Comparison of ENCODE assay signal across 11 mouse cellular contexts in genomic region chr1:162857766-162858747, GRCm38 (mm10). TPM values are rescaled to one million over a fixed set of nuclear protein-coding genes. Genes with fewer than 3 reads are reported as not detected.
DNase-seq lines count a peak whose midpoint lies in the region; ATAC-seq and TF ChIP-seq lines count a peak whose summit lies in the region.
"Had no signal": no experiment of that assay in that cellular context is flagged by ENCODE, and none has a peak within 500 bp of the region (broad histone marks: within the 10 kb centered on the region; RNA-seq: fewer than 3 reads in every experiment).

No protein-coding gene starts in this region.

- no peaks in the 10 kb centered on the region for H3K79me2 ChIP-seq in heart, adult 2 months (replicated peaks; ENCODE audit: control insufficient read depth, insufficient read depth, low read length)

- peaks cover 9% of the 10 kb centered on the region for H3K4me1 ChIP-seq in heart, adult 2 months (ENCODE audit: control insufficient read depth, insufficient read depth, low read length)
- no peaks in the 10 kb centered on the region for H3K4me1 ChIP-seq in heart, embryonic 12.5 days (replicated peaks)
- H3K4me1 ChIP-seq in hindbrain, embryonic 16.5 days (ENCODE audit: control insufficient read depth, insufficient read depth, low read depth, low read length): peaks cover 2% of the 10 kb centered on the region; the same call in 1 of the 2 replicates
- H3K4me1 ChIP-seq in midbrain, embryonic 11.5 days (ENCODE audit: control insufficient read depth, insufficient read depth, low read length): peaks cover 11% of the 10 kb centered on the region

- H3K27ac ChIP-seq in heart, adult 2 months: peak overlapping the region; percentile 63
- H3K27ac ChIP-seq in heart, embryonic 12.5 days (ENCODE audit: poor library complexity, severe bottlenecking): no peak overlapping the region
- peak overlapping the region; percentile 76 for H3K27ac ChIP-seq in hindbrain, embryonic 16.5 days (ENCODE audit: low read depth, low read length)
- no peak overlapping the region for H3K27ac ChIP-seq in midbrain, embryonic 11.5 days (ENCODE audit: low read depth, low read length)
- H3K27ac ChIP-seq: liver, embryonic 15.5 days had no signal

- peaks cover 21% of the 10 kb centered on the region for H3K36me3 ChIP-seq in heart, adult 2 months (ENCODE audit: control insufficient read depth, insufficient read depth, low read length)
- H3K36me3 ChIP-seq in heart, embryonic 12.5 days: no peaks in the 10 kb centered on the region
- no peaks in the 10 kb centered on the region for H3K36me3 ChIP-seq in hindbrain, embryonic 16.5 days (ENCODE audit: control insufficient read depth, insufficient read depth, low read length)
- H3K36me3 ChIP-seq in midbrain, embryonic 11.5 days (ENCODE audit: control insufficient read depth, insufficient read depth, low read length): no peaks in the 10 kb centered on the region
- H3K36me3 ChIP-seq: liver, embryonic 15.5 days had no signal

- H3K27me3 ChIP-seq in heart, adult 2 months (ENCODE audit: control insufficient read depth, insufficient read depth, low read length): no peaks in the 10 kb centered on the region
- no peaks in the 10 kb centered on the region for H3K27me3 ChIP-seq in heart, embryonic 12.5 days (replicated peaks)
- no peaks in the 10 kb centered on the region for H3K27me3 ChIP-seq in hindbrain, embryonic 16.5 days (replicated peaks; ENCODE audit: control insufficient read depth, insufficient read depth, low read length)
- no peaks in the 10 kb centered on the region for H3K27me3 ChIP-seq in midbrain, embryonic 11.5 days (ENCODE audit: control insufficient read depth, insufficient read depth, low read length)
- H3K27me3 ChIP-seq: liver, embryonic 15.5 days had no signal

- no peak for ATAC-seq in heart, embryonic 12.5 days (ENCODE audit: insufficient number of reproducible peaks, low FRiP score)
- ATAC-seq in hindbrain, embryonic 16.5 days: peak; percentile 77
- ATAC-seq in midbrain, embryonic 11.5 days (ENCODE audit: low FRiP score): peak; percentile 30; the same call in 1 of the 2 replicates

- peak overlapping the region; percentile 71 for H3K9ac ChIP-seq in heart, adult 2 months (ENCODE audit: low read depth, low read length)
- H3K9ac ChIP-seq in heart, embryonic 12.5 days: no peak overlapping the region
- 0 out of 2 replicates have a peak overlapping the region, but pooled peaks have one; percentile 31 for H3K9ac ChIP-seq in hindbrain, embryonic 16.5 days (ENCODE audit: low read depth, low read length)
- peak overlapping the region; percentile 20; the same call in 1 of the 2 replicates for H3K9ac ChIP-seq in midbrain, embryonic 11.5 days (ENCODE audit: low read length)
- H3K9ac ChIP-seq: liver, embryonic 15.5 days had no signal

- DNase-seq in heart, adult 2 months: no peak
- DNase-seq in brain, embryonic 14.5 days (ENCODE audit: low read depth): peak; percentile 65
- DNase-seq in midbrain, embryonic 11.5 days (ENCODE audit: low spot score, missing footprints): peak; percentile 84
- DNase-seq in thymus, postnatal 14 days: no peak
- DNase-seq in frontal cortex, adult 2 months (ENCODE audit: extremely low spot score in 1 of 2, low spot score in 1 of 2): no peak
- no peak for DNase-seq in layer of hippocampus, adult 8-10 months (ENCODE audit: low spot score in 2 of 2)
- DNase-seq: right cerebral cortex, postnatal 25 days had no signal

- intact Hi-C loops in heart, adult 2 months (cut with DNase I): no loop called here

- no peaks in the 10 kb centered on the region for H3K9me3 ChIP-seq in heart, embryonic 12.5 days (replicated peaks)
- no peaks in the 10 kb centered on the region for H3K9me3 ChIP-seq in hindbrain, embryonic 16.5 days (ENCODE audit: control insufficient read depth, low read length)
- no peaks in the 10 kb centered on the region for H3K9me3 ChIP-seq in midbrain, embryonic 11.5 days (ENCODE audit: control insufficient read depth, low read length)
- H3K9me3 ChIP-seq: liver, embryonic 15.5 days had no signal

- TF ChIP-seq CTCF in heart, adult 2 months (IDR thresholded peaks at IDR 0.05): no peak
- no peak for TF ChIP-seq CTCF in brain, embryonic 14.5 days (IDR thresholded peaks at IDR 0.05; ENCODE audit: borderline replicate concordance, extremely low read depth, insufficient read depth, insufficient read length)

- H3K4me3 ChIP-seq in heart, adult 2 months: peak overlapping the region; percentile 42
- no peak overlapping the region for H3K4me3 ChIP-seq in heart, embryonic 12.5 days
- peak overlapping the region; percentile 13 for H3K4me3 ChIP-seq in hindbrain, embryonic 16.5 days (ENCODE audit: low read length)
- no peak overlapping the region for H3K4me3 ChIP-seq in midbrain, embryonic 11.5 days (ENCODE audit: low read depth, low read length)
- H3K4me3 ChIP-seq: liver, embryonic 15.5 days had no signal

- TF ChIP-seq POLR2A in heart, adult 2 months (IDR thresholded peaks at IDR 0.05; ENCODE audit: insufficient read depth, low read depth, low read length): no peak
- TF ChIP-seq POLR2A in brain, embryonic 14.5 days (IDR thresholded peaks at IDR 0.05; ENCODE audit: borderline replicate concordance, extremely low read depth, insufficient read depth, insufficient read length, poor library complexity, severe bottlenecking): no peak

- no peak overlapping the region for H3K4me2 ChIP-seq in heart, embryonic 12.5 days
- peak overlapping the region; percentile 44 for H3K4me2 ChIP-seq in hindbrain, embryonic 16.5 days (ENCODE audit: low read length)
- H3K4me2 ChIP-seq in midbrain, embryonic 11.5 days: peak overlapping the region; percentile 30; the same call in 1 of the 2 replicates

- TF ChIP-seq EP300 in heart, adult 2 months (IDR thresholded peaks at IDR 0.05; ENCODE audit: insufficient read depth, low read depth, low read length): no peak

- WGBS in heart, adult 2 months: 72% methylated on average over 18 of the region's 18 CpGs
- WGBS in heart, embryonic 12.5 days: 71% methylated on average over 18 of the region's 18 CpGs
- 50% methylated on average over 17 of the region's 18 CpGs for WGBS in hindbrain, embryonic 16.5 days
- WGBS in midbrain, embryonic 11.5 days: 61% methylated on average over 18 of the region's 18 CpGs

RNA-seq across cellular contexts. Expression of gene Fmo1, which starts 8.4 kb away (rescaled TPM):
- 10 to 100 TPM; 33.4 to 33.6 TPM for total RNA-seq in heart, adult 2 months (2021)
- polyA plus RNA-seq in heart, adult 2 months (2012; rRNA removed): 41.4 and 43.1 TPM in 2 replicates
- 2.2 and 2.8 TPM in 2 replicates for polyA plus RNA-seq in heart, embryonic 12.5 days (2016; fragmentation: Nextera tagmentation; extraction: Ambion mirVana)
- polyA plus RNA-seq in brain, embryonic 14.5 days (2012; rRNA removed): 25.5 and 38.2 TPM in 2 replicates
- 39.6 and 42.2 TPM in 2 replicates for polyA plus RNA-seq in hindbrain, embryonic 16.5 days (2015; fragmentation: Nextera tagmentation; extraction: Ambion mirVana)
- 26.5 and 30.8 TPM in 2 replicates for polyA plus RNA-seq in midbrain, embryonic 11.5 days (2014; fragmentation: Nextera tagmentation; extraction: Ambion mirVana)
- polyA plus RNA-seq in frontal cortex, adult 2 months (2012; rRNA removed): 48.3 TPM in 2 replicates
- 10 to 100 TPM in 3 of 4 experiments, 1 to 10 TPM in 1; 10.0 to 11.0 (median 10.5) TPM for total RNA-seq in layer of hippocampus, adult 8-10 months (2022)

RNA-seq across cellular contexts. Expression of gene Fmo2, which starts 40.5 kb away (rescaled TPM):
- 10 to 100 TPM; 35.5 to 52.9 TPM for total RNA-seq in heart, adult 2 months (2021)
- 17.9 and 24.3 TPM in 2 replicates for polyA plus RNA-seq in heart, adult 2 months (2012; rRNA removed)
- polyA plus RNA-seq in heart, embryonic 12.5 days (2016; fragmentation: Nextera tagmentation; extraction: Ambion mirVana): 1.4 and 1.6 TPM in 2 replicates
- 0.14 and 0.34 TPM in 2 replicates for polyA plus RNA-seq in brain, embryonic 14.5 days (2012; rRNA removed)
- 0.09 and 0.29 TPM in 2 replicates for polyA plus RNA-seq in hindbrain, embryonic 16.5 days (2015; fragmentation: Nextera tagmentation; extraction: Ambion mirVana)
- not detected in 2 replicates for polyA plus RNA-seq in midbrain, embryonic 11.5 days (2014; fragmentation: Nextera tagmentation; extraction: Ambion mirVana)
- polyA plus RNA-seq in frontal cortex, adult 2 months (2012; rRNA removed): 2.2 and 2.6 TPM in 2 replicates
- 1 to 10 TPM; 3.6 to 9.4 (median 6.0) TPM for total RNA-seq in layer of hippocampus, adult 8-10 months (2022)
- polyA plus RNA-seq: embryonic facial prominence, embryonic 11.5 days had no signal

RNA-seq across cellular contexts. Expression of gene Fmo4, which starts 44.3 kb away (rescaled TPM):
- total RNA-seq in heart, adult 2 months (2021): under 1 TPM in 1 of 2 experiments, not detected in 1; 0.08 TPM
- polyA plus RNA-seq in heart, adult 2 months (2012; rRNA removed): 0.20 and 0.23 TPM in 2 replicates
- polyA plus RNA-seq in heart, embryonic 12.5 days (2016; fragmentation: Nextera tagmentation; extraction: Ambion mirVana): not detected in 2 replicates
- polyA plus RNA-seq in brain, embryonic 14.5 days (2012; rRNA removed): 0.55 and 0.79 TPM in 2 replicates
- polyA plus RNA-seq in hindbrain, embryonic 16.5 days (2015; fragmentation: Nextera tagmentation; extraction: Ambion mirVana): 0.54 and 0.78 TPM in 2 replicates
- polyA plus RNA-seq in midbrain, embryonic 11.5 days (2014; fragmentation: Nextera tagmentation; extraction: Ambion mirVana): 0.85 and 0.86 TPM in 2 replicates
- 0.50 and 0.70 TPM in 2 replicates for polyA plus RNA-seq in frontal cortex, adult 2 months (2012; rRNA removed)
- total RNA-seq in layer of hippocampus, adult 8-10 months (2022): under 1 TPM in 1 of 4 experiments, not detected in 3; 0.52 TPM

Comparison
In these comparisons a context has a peak if more than half of its experiments do, and no peak if none do; other contexts are left out.
1. H3K27ac ChIP-seq: peak in heart, adult 2 months (single experiment) and hindbrain, embryonic 16.5 days (single experiment); none in heart, embryonic 12.5 days (single experiment) and midbrain, embryonic 11.5 days (single experiment).
2. H3K4me3 ChIP-seq: peak in heart, adult 2 months (single experiment) and hindbrain, embryonic 16.5 days (single experiment); none in heart, embryonic 12.5 days (single experiment) and midbrain, embryonic 11.5 days (single experiment).
3. DNase-seq: peak in brain, embryonic 14.5 days (single experiment) and midbrain, embryonic 11.5 days (single experiment); none in heart, adult 2 months (0 of 2), thymus, postnatal 14 days (single experiment), frontal cortex, adult 2 months (0 of 2) and layer of hippocampus, adult 8-10 months (0 of 2).